Mouse (Mus musculus) urinary bladder, postnatal 25 days (tissue): Measurements from ENCODE around the gene Echs1.

Experiments used
- DNase-seq: peaks from one replicate; pipeline ENCODE4 v3.0.0; 2022; ENCODE audit warnings: low spot score

Gene Echs1

DNA sequence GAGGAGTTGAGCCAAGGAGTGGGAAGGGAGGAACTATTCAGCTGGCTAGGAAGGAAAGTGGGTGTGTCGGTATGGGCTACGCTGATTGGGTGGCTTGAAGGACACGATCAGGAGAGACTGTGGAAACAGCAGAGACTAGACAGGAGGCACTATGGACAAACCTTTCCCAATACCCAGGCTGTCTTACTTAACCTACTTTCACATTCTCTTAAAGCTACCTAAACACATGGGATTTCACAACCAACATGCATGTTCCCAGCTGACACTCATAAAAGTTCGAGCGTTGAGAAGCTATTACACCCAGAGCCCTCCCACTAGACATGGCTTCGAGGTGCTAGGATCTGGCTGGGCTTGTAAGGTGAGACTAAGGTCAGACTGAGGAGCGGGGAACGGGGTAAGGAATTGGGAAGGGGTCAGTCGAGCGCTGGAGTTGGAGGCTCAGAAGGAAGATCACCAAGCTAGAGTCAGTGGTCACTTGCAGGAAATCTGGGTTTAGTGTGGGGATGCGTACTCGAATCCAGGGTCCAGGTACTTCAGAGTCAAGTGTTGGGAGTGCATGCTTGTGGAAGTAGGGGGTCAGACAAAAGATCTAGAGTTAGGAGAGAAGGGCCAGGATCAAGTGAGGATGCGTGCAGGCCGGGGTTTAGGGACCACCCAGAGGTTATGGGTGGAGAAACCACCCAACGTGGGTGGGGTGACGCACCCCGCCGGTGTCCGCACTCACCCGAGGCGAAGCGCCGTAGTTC is 520 bp downstream of the Echs1 start, which contains the start of gene Paox:
Gene Paox, plus strand, starts transcription at position 217 of the 746 bp plus-strand sequence.
- DNase-seq, result no peak

- DNase-seq, result no peak
These were observed 4.3 kb downstream of the Echs1 start for GRCm38 (mm10) chr7:140111943-140112342.

DNA sequence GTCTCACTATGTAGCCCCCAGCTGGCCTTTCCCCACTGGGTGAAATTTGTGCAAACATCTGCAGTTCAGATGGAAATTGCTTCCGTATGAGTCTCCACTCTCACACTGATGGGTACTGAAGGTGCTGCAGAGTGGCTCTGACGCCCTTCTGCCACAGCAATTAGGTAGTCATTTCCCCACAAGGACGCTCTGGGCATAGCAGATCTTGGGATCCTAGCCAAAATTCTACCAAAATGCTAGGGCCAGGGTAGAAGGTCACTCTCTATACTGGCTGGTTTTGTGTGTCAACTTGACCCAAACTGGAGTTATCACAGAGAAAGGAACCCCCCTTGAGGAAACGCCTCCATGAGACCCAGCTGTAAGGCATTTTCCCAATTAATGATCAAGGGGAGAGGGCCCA is 12.3 kb downstream of the Echs1 start:
- no peak for DNase-seq

DNA sequence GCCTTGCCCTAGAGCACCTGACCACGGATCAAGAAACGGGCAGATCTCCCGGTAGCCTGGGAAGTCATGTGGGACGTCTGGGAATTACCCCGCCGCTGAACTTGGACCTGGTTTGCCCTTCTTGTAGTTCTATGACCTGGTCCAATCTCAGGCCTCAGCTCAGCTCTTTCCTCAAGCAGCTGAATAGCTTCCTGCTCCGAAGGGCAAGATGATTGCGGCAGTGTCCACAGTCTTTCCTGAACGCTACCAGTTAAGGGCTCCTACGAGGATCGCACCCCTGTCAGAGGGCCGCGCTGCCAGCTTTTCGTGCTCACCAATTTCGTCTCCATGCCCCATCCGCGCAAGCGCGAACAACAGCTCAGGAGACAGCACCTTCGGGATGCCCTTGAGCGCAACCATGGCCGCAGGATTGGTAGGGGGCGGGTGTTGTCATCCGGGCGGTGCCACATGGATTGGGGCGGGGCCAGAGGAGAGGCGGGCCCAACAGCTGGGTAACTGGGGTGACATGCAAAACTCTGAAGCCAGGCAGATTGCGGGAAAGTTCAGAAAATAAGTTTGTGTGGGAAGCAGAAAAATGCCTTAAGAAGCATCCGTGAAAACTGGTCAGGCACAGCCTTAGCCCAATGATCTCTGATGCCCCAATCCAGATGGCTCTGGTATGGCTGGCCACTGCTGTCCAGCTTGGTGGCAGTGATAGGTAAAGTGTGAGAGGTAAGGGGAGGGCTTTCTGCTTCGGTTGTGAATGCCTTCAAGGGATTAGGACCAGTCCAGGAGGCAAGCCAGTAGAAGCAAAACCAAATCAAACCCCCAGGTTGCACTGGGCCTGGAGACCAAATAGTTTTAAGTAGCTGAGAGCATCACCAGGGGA is 14.0 kb downstream of the Echs1 start, which contains the start of gene Fuom:
Gene Fuom, minus strand, starts transcription at position 449 of the 868 bp plus-strand sequence.
- peak; percentile 83 for DNase-seq

- no peak for DNase-seq
These were observed 14.8 kb downstream of the Echs1 start for GRCm38 (mm10) chr7:140101498-140101897.

- no peak for DNase-seq
These were observed 17.8 kb downstream of the Echs1 start for GRCm38 (mm10) chr7:140098466-140098865.

DNA sequence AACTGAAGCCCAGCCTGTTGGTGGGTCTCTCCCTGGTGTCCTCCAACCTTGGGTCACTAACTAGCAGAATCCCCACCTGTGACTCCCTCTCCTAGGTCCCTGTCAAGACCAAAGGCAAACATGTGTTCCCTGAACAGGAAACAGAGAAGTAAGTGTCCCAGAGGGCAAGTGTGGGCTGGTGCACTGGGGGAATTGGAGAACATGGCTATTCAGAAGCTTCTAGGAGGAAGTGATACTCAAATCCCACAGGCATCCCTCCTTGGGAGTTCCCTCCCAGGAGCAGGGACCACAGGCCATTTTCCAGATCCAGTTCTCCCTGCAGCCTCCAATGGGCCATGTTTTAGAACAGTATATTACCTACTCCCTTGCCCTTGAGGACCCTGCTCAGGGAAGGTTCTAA is 20.2 kb downstream of the Echs1 start:
- DNase-seq, result no peak

GRCm38 (mm10) chr7:140095556-140095955 is 20.7 kb downstream of the Echs1 start:
- DNase-seq, result no peak

GRCm38 (mm10) chr7:140094954-140095353 is 21.3 kb downstream of the Echs1 start:
- DNase-seq, result no peak

- DNase-seq, result no peak
These were observed 23.2 kb downstream of the Echs1 start, which contains the start of gene Prap1 for GRCm38 (mm10) chr7:140092924-140093528. Gene Prap1, plus strand, starts transcription at chr7:140093395.

GRCm38 (mm10) chr7:140090601-140091000 is 25.7 kb downstream of the Echs1 start:
- no peak for DNase-seq

DNA sequence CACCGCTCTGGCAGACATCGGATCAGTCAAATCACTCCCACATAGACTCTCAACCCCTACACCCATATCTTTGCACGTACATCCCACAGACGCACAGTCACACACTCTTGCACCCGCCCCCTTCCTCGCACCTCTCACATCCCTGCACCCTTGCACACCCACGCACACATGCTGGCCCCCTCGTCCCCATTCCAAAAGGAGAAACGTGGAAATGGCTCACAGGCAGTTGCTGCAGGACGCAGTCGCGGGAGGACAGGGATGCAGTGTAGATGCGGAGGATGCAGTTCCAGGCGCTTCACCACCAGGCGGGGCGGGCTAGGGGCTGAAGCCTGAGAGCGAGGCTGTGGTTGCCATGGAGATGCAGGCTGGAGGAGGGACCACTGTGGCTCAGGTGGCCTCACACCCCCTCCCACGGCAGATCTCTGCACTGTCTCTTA is 34.0 kb downstream of the Echs1 start, which contains the start of gene Caly:
Gene Caly, minus strand, starts transcription at position 307 of the 437 bp plus-strand sequence.
- DNase-seq, result no peak

DNA sequence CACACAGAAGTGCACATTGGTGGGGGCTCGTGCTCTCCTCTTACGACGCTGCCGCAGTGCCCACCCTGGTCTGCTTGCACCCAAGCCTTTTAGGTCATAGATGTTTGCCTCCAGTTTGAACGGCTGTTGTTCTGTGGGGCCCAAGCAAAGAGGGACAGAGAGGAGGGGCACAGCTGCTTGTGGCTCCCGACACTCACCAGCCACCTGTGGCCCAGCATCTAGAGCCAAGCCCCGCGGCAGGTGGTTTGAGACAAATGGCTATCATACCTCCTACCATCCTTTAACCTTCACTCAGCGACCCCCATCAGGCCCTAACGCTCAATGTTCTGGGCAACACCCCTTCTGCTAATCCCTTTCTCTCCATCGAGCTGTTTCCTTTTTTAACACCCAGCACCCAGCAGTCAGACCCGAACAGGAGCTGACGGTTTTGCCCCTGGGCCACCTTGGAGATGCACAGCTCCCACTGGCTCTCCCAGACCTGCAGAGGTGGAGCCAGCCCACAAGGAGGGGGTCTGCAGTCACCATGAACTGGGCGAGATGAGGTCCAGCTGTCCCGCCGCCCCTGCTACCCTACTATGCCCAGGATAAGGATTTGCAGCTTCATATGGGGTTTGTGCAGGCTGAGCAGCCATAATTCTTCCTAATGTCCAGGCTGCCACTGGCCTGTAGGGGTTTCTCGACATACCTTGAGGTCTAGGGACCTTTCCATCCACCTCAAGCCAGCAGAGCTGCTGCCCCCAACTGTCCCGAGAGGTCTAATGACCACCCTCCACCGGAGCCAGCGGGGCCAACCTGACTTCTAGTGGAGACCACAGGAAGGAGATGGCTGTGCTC is 34.7 kb downstream of the Echs1 start:
- no peak for DNase-seq

DNA sequence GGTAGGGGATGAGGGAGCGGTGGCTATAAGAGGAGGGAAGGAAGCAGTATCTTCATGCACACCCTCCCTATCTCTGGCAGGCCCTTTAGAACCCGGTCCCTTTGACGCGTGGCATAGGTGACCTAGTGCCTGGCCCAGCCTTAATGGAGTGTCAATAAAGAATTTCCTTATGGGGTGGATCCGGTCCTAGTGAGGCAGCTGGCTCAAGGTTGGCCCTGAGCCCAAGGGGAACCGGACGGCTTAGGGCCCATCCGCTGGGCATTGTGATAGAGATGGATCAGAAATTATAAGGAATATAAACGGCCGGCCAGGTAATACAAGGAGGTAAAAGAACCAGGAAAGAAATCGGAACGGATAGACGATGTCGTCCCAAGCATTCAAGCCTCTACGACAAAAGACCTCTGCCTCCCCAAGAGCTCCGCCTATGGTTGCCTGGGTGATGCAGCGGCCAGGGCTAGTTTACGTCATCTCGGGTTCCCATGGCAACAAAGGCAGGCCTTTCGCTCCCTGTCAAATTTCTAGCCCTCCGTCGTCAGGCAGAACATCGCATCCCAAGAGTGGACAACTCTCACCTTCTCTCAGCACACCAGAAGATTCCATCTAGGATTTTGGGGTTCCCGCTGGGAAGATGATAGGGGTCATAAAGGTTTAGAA is 35.6 kb downstream of the Echs1 start:
- DNase-seq, result peak; percentile 62

DNA sequence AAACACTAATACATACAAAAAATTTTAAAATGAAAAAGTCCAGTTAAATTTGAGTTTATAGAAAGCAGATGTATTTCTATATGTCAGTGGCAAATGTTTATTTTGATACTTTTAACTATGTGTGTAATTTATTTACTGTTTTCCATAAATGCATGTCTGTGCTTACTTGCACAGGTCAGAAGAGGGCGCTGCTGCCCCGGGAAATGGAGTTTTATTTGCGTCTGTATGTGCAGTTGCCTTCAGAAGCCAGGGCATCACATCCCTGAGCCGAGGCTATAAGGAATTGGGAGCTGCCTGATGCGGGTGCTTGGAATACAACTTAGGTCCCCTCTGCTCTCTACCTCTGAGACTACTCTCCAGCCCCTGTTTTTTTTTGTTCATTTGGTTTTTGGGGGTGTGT is 37.6 kb downstream of the Echs1 start:
- peak; percentile 67 for DNase-seq

- DNase-seq, result no peak
These were observed 38.6 kb downstream of the Echs1 start for GRCm38 (mm10) chr7:140077698-140078097.

DNA sequence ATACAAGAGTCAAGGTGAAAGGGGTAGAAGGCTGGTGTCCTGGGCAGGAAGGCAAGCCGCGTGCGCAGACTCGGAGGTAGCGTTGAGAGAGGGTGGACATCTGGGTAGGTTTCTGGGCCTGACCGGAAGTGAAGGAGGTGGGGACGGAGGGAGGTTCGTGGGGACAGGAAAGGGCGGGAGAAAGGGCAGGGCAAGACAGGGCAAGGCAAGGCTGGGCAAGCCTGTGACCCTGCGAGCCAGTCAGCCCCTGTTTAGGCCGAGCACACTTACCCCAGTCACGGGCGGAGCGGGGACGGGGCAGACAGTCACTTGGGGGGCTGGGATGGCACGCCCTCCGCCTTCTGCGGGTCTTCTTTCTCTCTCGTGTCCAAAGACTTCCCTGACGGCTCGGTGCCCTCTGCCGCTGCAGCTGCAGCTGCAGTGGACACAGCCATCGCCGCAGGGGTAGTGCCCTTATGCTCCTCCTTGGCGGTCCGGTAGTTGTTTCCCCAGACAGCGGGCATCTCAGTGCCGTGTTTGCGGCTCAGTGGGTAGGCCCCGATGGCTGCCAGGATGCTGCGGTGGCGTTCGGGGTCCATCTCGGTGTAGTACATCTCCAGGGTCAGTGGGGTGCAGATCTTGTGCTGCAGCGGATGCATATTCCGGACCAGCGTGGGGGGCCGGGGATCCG is 46.1 kb downstream of the Echs1 start:
- DNase-seq, result no peak

DNA sequence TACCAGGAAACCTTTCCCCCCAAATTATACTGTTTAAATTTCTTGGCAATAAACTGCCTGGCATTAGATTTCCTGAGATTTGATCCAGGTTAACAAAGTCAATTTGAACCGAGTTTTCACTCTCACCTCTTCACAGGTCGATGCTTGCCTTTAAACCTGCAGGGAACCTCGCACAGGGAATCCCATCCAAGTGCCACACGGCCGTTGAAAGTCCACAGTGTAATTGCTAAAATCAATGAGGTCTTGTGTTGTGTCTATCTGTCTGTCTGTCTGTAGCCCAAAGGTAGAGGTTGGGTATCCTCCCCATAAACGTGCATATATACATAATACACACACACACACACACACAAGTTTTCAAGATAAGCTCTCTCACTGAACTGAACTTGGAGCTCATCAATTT is 48.9 kb downstream of the Echs1 start:
- no peak for DNase-seq

DNA sequence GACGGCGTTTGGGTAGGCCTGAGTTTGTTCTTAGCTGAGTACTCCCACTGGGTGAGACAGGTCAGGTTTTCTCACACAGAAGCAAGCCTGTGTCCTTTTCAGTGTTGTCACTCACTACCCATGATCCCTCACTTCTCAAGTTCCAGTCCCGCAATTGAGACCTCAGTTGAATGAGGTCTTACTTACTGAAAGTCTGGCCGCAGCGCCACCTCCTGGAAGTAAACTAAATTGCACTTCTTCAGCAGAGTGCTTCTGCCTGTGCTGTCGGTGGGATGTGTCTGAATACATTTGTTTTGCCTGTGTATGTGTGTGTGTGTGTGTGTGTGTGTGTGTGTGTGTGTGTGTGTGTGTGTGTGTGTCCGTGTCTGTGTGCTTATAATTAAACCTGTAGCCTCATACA is 53.2 kb downstream of the Echs1 start:
- peak; percentile 72 for DNase-seq

GRCm38 (mm10) chr7:140062307-140062706 is 54.0 kb downstream of the Echs1 start:
- no peak for DNase-seq

DNA sequence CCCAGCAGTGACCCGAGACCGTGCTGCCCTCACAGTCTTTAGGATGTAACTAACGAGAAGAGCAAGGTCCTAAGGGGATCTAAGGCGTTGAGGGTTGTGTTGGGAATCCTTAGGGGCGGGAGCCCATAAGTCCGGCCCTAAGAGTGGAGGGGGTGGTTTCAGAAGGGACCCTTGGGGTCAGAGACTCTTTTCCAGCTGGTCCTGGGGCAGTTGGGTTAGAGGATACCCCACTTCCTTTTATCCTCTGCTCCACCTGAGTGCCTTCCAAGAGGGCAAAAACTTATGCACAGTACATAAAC is 54.5 kb downstream of the Echs1 start:
- no peak for DNase-seq
